Mouse (Mus musculus) cerebellum, adult 18-20 months (tissue): ENCODE results near the gene Gm14851.
"Not testable (repeated sequence)": the region's sequence is repeated elsewhere in the genome, so short reads cannot be mapped to it uniquely, and the experiment has no call there.

Experiments
- DNase-seq, 2 experiments: peaks; one replicate each; pipeline ENCODE4 v3.0.0; 2021

The Gm14851 gene

GRCm38 (mm10) chr8:21095950-21096349 lies at the start of gene Gm14851:
TSS of gene Gm14851 (minus strand) at chr8:21096050.
- not testable (repeated sequence) for DNase-seq

- not testable (repeated sequence) for DNase-seq
These were observed 38.5 kb upstream of the Gm14851 start, which contains the start of gene Defa30 for GRCm38 (mm10) chr8:21134342-21134741. TSS of gene Defa30 (plus strand) at chr8:21134642.

GRCm38 (mm10) chr8:21093106-21093505 lies 2.7 kb downstream of the Gm14851 start:
- DNase-seq = peak in 1 of 2 experiments; percentile 0

- not testable (repeated sequence) for DNase-seq
These were observed 11.7 kb downstream of the Gm14851 start, which contains the start of gene Defa25 for GRCm38 (mm10) chr8:21084142-21084541. TSS of gene Defa25 (plus strand) at chr8:21084442.

- not testable (repeated sequence) for DNase-seq
These were observed 31.1 kb downstream of the Gm14851 start, which contains the start of gene Defa35 for GRCm38 (mm10) chr8:21064738-21065137. TSS of gene Defa35 (plus strand) at chr8:21065038.

- DNase-seq = not testable (repeated sequence)
These were observed 41.1 kb downstream of the Gm14851 start, which contains the start of gene Defa23 for GRCm38 (mm10) chr8:21054747-21055146. TSS of gene Defa23 (plus strand) at chr8:21055047.
